Mouse (Mus musculus) brain, embryonic 14.5 days (tissue): ENCODE measurements around the gene Hexb.

Source experiments
- CTCF ChIP-seq: fragments of 200-500 bp; IDR thresholded peaks from 2 replicates; pipeline ENCODE4 v1.5.1; 2012; ENCODE audit warnings: inconsistent platforms, mild to moderate bottlenecking, moderate library complexity, borderline replicate concordance; ENCODE audit not compliant: insufficient read depth, insufficient read length; ENCODE audit errors: extremely low read depth
- POLR2A ChIP-seq: fragments of 200-500 bp; IDR thresholded peaks from 2 replicates; pipeline ENCODE4 v1.6.1; 2012; ENCODE audit warnings: mild to moderate bottlenecking, inconsistent platforms, borderline replicate concordance; ENCODE audit not compliant: poor library complexity, insufficient read depth, insufficient read length, severe bottlenecking; ENCODE audit errors: extremely low read depth

DNA sequence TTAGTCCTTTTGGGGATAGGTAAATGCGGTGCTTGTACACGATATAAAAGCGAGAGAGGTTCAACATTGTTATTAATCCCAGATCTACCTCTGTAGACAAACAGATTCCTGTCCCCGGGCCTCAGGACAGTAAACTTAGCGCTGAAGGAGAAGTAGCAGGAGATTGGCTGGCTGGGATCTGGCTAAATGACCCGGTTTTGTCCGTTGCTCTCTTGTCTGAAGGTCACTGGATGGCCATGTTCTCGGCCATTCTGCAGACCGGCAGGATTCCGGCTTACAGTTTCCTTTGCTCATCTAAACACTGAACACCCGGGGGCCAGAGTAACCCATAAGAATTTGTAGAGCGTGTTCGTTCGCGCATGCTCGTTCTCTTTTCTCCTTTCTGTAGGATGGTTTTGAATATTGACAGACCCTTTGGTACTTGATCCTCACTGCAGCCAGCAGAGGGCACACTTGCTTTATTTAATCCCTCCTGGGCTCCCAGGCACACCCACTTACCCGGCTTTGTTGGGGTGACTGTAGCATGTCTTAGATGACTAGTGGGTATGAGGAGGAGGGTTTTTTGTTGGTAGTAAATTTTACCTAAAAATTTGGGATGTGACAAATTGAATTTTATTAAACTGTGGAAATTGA is 36.7 kb upstream of the Hexb start:
- TF ChIP-seq POLR2A (no peak), CTCF (peak; percentile 87)
